Mouse (Mus musculus) bone marrow, adult 2 months (tissue): ENCODE results near the gene Aff2. TPM values are rescaled to one million over a fixed set of nuclear protein-coding genes. Genes with fewer than 3 reads are reported as not detected.

ENCODE experiments used
- H3K27ac ChIP-seq: fragments of 200-500 bp; 2 replicates; pipeline ENCODE4 v1.5.1; 2012; ENCODE audit warnings: low read depth, mild to moderate bottlenecking, control low read depth, inconsistent platforms, low read length; ENCODE audit not compliant: control insufficient read depth, poor library complexity, insufficient read depth
- H3K4me1 ChIP-seq: fragments of 200-500 bp; 2 replicates; pipeline ENCODE4 v1.6.1; 2011; ENCODE audit warnings: low read length; ENCODE audit not compliant: control insufficient read depth, insufficient read depth
- H3K4me3 ChIP-seq: fragments of 200-500 bp; replicated peaks from 2 replicates; pipeline ENCODE3; 2011; ENCODE audit warnings: mild to moderate bottlenecking, low read depth, low read length, control low read depth; ENCODE audit not compliant: control insufficient read depth
- CTCF ChIP-seq: fragments of 200-500 bp; IDR thresholded peaks from 2 replicates; pipeline ENCODE4 v1.5.1; 2011; ENCODE audit warnings: low read length, control low read depth; ENCODE audit not compliant: control insufficient read depth, insufficient read depth
- POLR2A ChIP-seq: fragments of 200-500 bp; IDR thresholded peaks from 2 replicates; pipeline ENCODE4 v1.6.1; 2011; ENCODE audit warnings: low read depth, mild to moderate bottlenecking, control low read depth, low read length, borderline replicate concordance; ENCODE audit not compliant: control insufficient read depth
- WGBS: fragments of 180-500 bp; shearing (Covaris S2); methylation state at CpG from one replicate; pipeline ENCODE4 v1.1.7; 2018; 5-methylcytosine and 5-hydroxymethylcytosine counted together
- polyA plus RNA-seq: library from polyadenylated mRNA; stranded (reverse); fragments of >200 nt; gene quantifications from 2 replicates; pipeline ENCODE4 v1.2.4, GENCODE M21; 2011; ENCODE audit warnings: low replicate concordance; ENCODE audit not compliant: missing spikeins, insufficient read depth, insufficient read length

Gene Aff2
- polyA plus RNA-seq, 1 experiment: not detected

DNA sequence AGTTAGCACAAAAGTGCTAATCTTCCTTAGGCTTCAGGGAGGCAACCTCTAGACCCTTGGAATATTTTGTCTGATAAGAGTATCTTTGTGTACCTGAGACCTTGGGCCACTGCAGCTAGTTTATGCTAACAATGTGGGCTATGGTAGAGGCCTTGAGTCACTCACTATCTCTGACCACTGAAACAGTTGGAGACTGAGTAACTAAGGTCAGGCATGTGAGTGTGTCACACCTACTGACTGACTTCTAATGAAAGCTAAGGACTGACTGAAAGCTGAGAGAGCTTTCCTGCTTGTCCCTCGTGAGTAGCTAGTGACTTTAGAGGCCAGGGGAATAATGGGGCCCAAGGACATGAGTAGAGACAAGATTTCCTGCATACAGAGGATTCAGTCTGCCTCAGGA is 54.9 kb downstream of the Aff2 start:
- no peak overlapping the region for H3K27ac ChIP-seq
- no peak overlapping the region for H3K4me3 ChIP-seq
- WGBS: 42% methylated on average over 1 of the region's 1 CpGs
- no peak for TF ChIP-seq CTCF
- TF ChIP-seq POLR2A: no peak
- no peaks in the 10 kb centered on the region for H3K4me1 ChIP-seq

- Histone ChIP-seq H3K27ac (no peak overlapping the region), H3K4me3 (no peak overlapping the region), H3K4me1 (no peaks in the 10 kb centered on the region)
- 72% methylated on average over 3 of the region's 3 CpGs for WGBS
- no peak for TF ChIP-seq CTCF
- TF ChIP-seq POLR2A: no peak
These were observed 78.3 kb downstream of the Aff2 start for GRCm38 (mm10) chrX:69438422-69438821.

DNA sequence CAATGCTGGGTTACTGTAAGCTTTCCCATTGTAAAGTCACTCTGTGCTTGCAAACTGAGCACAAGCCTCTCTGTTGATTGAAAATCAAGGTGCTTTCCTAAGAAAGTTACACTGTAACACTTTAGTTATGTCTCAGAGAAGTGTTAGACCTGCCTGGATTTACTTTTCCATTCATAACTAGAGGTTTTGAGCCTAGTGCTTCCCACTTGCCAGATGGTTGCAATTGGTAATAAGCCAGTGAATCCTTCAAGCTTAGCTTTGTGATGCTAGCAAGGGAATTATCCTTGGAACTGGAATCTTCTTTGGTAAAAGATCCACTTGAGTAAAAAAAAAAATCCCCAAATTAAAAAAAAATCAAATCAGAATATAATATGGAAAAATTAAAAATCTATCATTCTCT is 81.8 kb downstream of the Aff2 start:
- Histone ChIP-seq H3K4me1 (no peaks in the 10 kb centered on the region), H3K27ac (no peak overlapping the region), H3K4me3 (no peak overlapping the region)
- TF ChIP-seq POLR2A: no peak
- no peak for TF ChIP-seq CTCF

GRCm38 (mm10) chrX:69460896-69461295 is 100.8 kb downstream of the Aff2 start:
- H3K4me1 ChIP-seq: no peaks in the 10 kb centered on the region
- TF ChIP-seq CTCF: no peak
- TF ChIP-seq POLR2A: no peak
- 66% methylated on average over 2 of the region's 2 CpGs for WGBS
- no peak overlapping the region for H3K4me3 ChIP-seq
- no peak overlapping the region for H3K27ac ChIP-seq

DNA sequence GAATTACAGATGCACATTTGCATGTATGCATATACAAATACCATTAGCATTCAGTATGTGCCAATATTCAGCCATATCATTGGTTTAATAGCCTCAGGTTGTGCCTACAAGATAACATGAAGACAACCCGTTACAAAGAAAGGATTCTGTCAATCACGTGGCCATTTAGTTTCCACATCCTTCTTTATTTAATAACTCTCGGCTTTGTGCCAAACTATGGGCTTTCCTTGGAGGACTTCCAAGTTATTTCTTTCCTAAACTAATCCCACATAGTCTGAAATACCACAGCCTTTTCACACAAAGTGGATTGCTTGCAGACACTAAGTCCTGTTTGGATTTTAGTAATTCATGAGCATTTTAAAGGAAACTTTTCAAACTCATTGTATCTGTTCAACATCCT is 142.0 kb downstream of the Aff2 start:
- Histone ChIP-seq H3K27ac (no peak overlapping the region), H3K4me3 (no peak overlapping the region), H3K4me1 (no peaks in the 10 kb centered on the region)
- TF ChIP-seq CTCF: no peak
- no peak for TF ChIP-seq POLR2A
- WGBS: 65% methylated on average over 3 of the region's 3 CpGs

DNA sequence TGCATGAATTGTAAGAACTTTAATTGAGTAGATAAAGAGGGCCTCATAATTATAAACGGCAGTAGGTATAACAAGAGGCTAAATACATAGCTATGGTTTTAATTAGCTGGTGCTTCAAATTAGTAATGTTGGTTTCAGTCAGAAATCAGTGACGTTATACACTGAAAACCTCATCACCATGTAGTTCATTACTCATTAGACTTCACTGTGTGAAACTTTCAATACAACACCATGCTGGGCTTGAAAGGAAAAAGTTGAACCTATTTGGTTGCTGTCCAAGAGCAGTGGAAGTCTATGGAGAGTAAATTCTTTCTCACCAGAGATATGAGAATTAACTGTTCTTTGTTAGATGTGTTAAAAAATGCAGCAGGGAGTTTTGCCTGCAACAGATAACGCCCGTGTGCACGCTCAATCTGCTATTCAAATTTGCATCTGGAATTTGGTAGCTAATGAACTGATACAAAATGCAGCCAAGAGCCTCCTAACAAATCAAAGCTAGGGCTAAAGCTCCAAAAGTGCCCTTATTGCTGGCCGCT is 158.0 kb downstream of the Aff2 start:
- no peaks in the 10 kb centered on the region for H3K4me1 ChIP-seq
- no peak overlapping the region for H3K4me3 ChIP-seq
- TF ChIP-seq CTCF (no peak), POLR2A (no peak)
- H3K27ac ChIP-seq: no peak overlapping the region
- 69% methylated on average over 6 of the region's 6 CpGs for WGBS

DNA sequence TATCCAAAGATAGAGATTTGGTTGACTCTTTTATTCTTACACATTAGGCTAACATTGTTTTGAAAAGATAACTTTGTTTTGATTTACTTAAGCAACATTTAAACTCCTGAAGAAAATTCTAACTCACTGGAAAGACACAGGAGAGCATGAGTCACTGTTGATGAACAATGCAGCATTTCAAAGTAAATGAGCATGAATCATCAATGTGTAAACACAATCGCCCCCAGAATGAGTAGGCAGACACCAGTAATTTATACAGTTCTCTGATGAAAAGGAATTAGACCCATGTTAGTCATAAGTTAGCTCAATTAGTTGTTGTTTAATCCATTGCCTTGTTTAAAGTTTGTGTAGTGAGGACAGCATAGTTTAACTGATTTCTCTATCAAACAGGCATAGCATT is 180.7 kb downstream of the Aff2 start:
- Histone ChIP-seq H3K4me3 (no peak overlapping the region), H3K27ac (no peak overlapping the region), H3K4me1 (no peaks in the 10 kb centered on the region)
- TF ChIP-seq CTCF: no peak
- TF ChIP-seq POLR2A: no peak
- WGBS: 57% methylated on average over 1 of the region's 1 CpGs

GRCm38 (mm10) chrX:69579903-69580459 is 219.9 kb downstream of the Aff2 start:
- no peak overlapping the region for H3K27ac ChIP-seq
- 85% methylated on average over 2 of the region's 2 CpGs for WGBS
- TF ChIP-seq POLR2A: no peak
- TF ChIP-seq CTCF: no peak
- H3K4me1 ChIP-seq: no peaks in the 10 kb centered on the region
- H3K4me3 ChIP-seq: no peak overlapping the region

- no peak overlapping the region for H3K27ac ChIP-seq
- TF ChIP-seq POLR2A: no peak
- TF ChIP-seq CTCF: no peak
- H3K4me3 ChIP-seq: no peak overlapping the region
- no peaks in the 10 kb centered on the region for H3K4me1 ChIP-seq
These were observed 248.7 kb downstream of the Aff2 start for GRCm38 (mm10) chrX:69608793-69609192.
